Mouse (Mus musculus): Measurements from ENCODE around the gene Gm20388.

GRCm38 (mm10) chr8:120224521-120225420 lies 314.1 kb downstream of the Gm20388 start:
- TF ChIP-seq CTCF (IDR thresholded peaks at IDR 0.05; ENCODE audit: insufficient read depth, low read depth, low read length) (no peak), POLR2A (IDR thresholded peaks at IDR 0.05; ENCODE audit: insufficient read depth, low read depth, low read length) (no peak)

Measured in olfactory bulb, adult 2 months (tissue).